Mouse (Mus musculus): Measurements from ENCODE around the gene Wfdc15a. TPM values are rescaled to one million over a fixed set of nuclear protein-coding genes. Genes with fewer than 3 reads are reported as not detected.
"Not testable (repeated sequence)": the region's sequence is repeated elsewhere in the genome, so short reads cannot be mapped to it uniquely, and the experiment has no call there.

Wfdc15a gene
- polyA plus RNA-seq, 1 experiment from 2014 or later, result not detected

DNA sequence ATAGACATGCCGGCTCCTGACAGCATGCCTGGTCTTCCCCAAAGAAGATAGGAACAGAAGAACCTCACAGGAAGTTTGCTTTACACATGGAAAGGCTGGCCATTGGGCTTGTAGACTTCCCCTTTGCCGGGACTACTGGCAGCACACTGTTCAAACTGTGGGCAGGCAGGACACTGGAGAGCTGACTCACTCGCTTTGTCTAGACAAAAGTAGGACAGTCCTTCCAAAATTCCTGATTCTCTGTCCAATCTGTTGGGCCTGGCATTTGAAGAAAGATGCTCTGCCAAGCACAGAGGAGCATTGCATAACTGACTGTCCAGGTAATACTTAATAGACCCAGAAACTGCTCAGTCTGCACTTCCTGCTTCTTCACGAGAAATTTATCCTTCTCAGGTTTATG lies 6.7 kb upstream of the Wfdc15a start:
- Histone ChIP-seq H3K27me3 (ENCODE audit: control insufficient read depth, insufficient read depth, low read length) (no peaks in the 10 kb centered on the region), H3K27ac (replicated peaks; ENCODE audit: low read depth, low read length) (no peak overlapping the region), H3K9me3 (replicated peaks; ENCODE audit: control insufficient read depth, low read length) (no peaks in the 10 kb centered on the region), H3K4me1 (ENCODE audit: control insufficient read depth, insufficient read depth, low read length) (no peaks in the 10 kb centered on the region), H3K9ac (replicated peaks; ENCODE audit: low read length) (no peak overlapping the region), H3K4me3 (ENCODE audit: low read depth, low read length) (no peak overlapping the region), H3K4me2 (ENCODE audit: low read depth, low read length) (no peak overlapping the region), H3K36me3 (replicated peaks; ENCODE audit: control insufficient read depth, insufficient read depth, low read depth, low read length) (no peaks in the 10 kb centered on the region)
- DNase-seq (ENCODE audit: low spot score) (no peak), ATAC-seq (replicated peaks; ENCODE audit: insufficient number of reproducible peaks, low FRiP score, low TSS enrichment, low read depth) (no peak)
- 82% methylated on average over 4 of the region's 4 CpGs for WGBS

DNA sequence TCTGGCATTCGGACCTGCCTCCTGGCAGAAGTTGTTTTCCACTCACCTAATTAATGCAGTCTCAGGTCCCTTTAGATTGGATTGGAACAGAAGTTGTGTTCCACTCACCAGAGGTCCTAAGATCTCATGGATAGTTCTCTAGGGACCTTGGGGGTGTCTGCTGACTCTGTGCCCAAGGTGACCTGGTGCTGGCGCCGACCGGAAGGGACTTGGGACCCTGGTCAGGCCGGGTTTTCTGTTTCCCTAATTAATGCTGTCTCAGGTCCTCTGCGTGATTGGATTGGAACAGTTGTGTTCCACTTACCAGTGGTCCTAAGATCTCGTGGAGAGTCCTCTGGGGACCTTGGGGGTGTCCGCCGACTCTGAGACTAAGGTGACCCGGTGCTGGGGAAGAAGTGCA lies 6.1 kb upstream of the Wfdc15a start:
- not testable (repeated sequence) for ATAC-seq (replicated peaks; ENCODE audit: insufficient number of reproducible peaks, low FRiP score, low TSS enrichment, low read depth); H3K27me3 ChIP-seq (ENCODE audit: control insufficient read depth, insufficient read depth, low read length); H3K9me3 ChIP-seq (replicated peaks; ENCODE audit: control insufficient read depth, low read length); DNase-seq (ENCODE audit: low spot score); H3K36me3 ChIP-seq (replicated peaks; ENCODE audit: control insufficient read depth, insufficient read depth, low read depth, low read length); H3K4me2 ChIP-seq (ENCODE audit: low read depth, low read length); H3K4me1 ChIP-seq (ENCODE audit: control insufficient read depth, insufficient read depth, low read length); H3K4me3 ChIP-seq (ENCODE audit: low read depth, low read length); H3K27ac ChIP-seq (replicated peaks; ENCODE audit: low read depth, low read length); H3K9ac ChIP-seq (replicated peaks; ENCODE audit: low read length)
- WGBS, result 90% methylated on average over 10 of the region's 10 CpGs

DNA sequence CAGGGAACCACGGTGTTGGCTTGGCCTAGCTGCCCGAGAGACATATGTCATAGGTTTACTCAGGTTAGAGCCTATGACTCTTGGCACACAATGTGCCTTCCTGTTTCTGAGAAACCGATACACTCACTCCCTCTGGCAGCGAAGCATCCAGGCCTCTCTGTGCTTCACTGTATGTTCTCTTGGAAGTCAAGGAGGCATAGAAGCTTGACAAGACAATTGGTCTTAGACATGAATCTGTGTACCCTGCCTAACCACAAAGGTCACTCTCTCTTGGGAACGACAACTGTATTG lies 3.3 kb downstream of the Wfdc15a start:
- Histone ChIP-seq H3K4me1 (ENCODE audit: control insufficient read depth, insufficient read depth, low read length) (no peaks in the 10 kb centered on the region), H3K36me3 (replicated peaks; ENCODE audit: control insufficient read depth, insufficient read depth, low read depth, low read length) (no peaks in the 10 kb centered on the region), H3K9me3 (replicated peaks; ENCODE audit: control insufficient read depth, low read length) (no peaks in the 10 kb centered on the region), H3K27me3 (ENCODE audit: control insufficient read depth, insufficient read depth, low read length) (no peaks in the 10 kb centered on the region), H3K4me2 (ENCODE audit: low read depth, low read length) (no peak overlapping the region), H3K27ac (replicated peaks; ENCODE audit: low read depth, low read length) (no peak overlapping the region), H3K4me3 (ENCODE audit: low read depth, low read length) (no peak overlapping the region), H3K9ac (replicated peaks; ENCODE audit: low read length) (no peak overlapping the region)
- 82% methylated on average over 5 of the region's 5 CpGs for WGBS
- DNase-seq (ENCODE audit: low spot score) (no peak), ATAC-seq (replicated peaks; ENCODE audit: insufficient number of reproducible peaks, low FRiP score, low TSS enrichment, low read depth) (no peak)

DNA sequence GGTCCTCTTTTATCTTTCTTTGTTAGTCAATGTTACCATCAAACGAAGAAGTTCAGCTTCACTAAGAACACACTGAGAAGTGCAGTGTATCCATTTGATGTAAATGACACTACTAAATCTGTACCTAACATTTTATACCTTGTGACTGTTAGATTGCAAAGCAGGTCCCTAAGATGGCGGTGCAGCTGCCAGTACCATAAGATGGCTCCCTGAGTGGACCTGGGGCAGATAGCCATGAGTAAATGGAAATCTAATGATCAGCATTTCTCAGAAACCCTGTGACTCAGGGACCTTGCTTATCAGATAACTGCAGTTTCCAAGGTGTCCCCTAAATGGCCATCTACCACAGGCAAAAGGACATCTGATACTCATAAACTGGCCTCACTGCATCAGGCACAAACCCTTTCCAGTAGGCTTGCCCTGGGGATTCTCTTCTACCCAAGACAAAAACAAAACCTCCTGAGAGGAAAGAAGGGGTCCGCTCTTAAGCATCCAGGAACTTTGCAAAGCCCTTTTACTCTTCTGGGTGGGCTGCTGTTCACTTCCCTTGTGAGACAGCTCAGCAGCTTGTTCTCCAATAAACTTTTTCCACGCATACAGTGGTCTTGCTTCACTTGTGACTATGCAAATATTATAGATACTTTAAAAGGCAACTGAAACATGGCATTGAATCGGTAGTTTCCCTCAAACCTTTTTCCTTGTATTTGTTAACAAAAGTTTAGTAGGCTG lies 3.8 kb downstream of the Wfdc15a start:
- Histone ChIP-seq H3K27ac (replicated peaks; ENCODE audit: low read depth, low read length) (no peak overlapping the region), H3K27me3 (ENCODE audit: control insufficient read depth, insufficient read depth, low read length) (no peaks in the 10 kb centered on the region), H3K36me3 (replicated peaks; ENCODE audit: control insufficient read depth, insufficient read depth, low read depth, low read length) (no peaks in the 10 kb centered on the region), H3K9me3 (replicated peaks; ENCODE audit: control insufficient read depth, low read length) (no peaks in the 10 kb centered on the region), H3K4me1 (ENCODE audit: control insufficient read depth, insufficient read depth, low read length) (no peaks in the 10 kb centered on the region), H3K4me3 (ENCODE audit: low read depth, low read length) (no peak overlapping the region), H3K9ac (replicated peaks; ENCODE audit: low read length) (no peak overlapping the region), H3K4me2 (ENCODE audit: low read depth, low read length) (no peak overlapping the region)
- 82% methylated on average over 5 of the region's 5 CpGs for WGBS
- no peak for ATAC-seq (replicated peaks; ENCODE audit: insufficient number of reproducible peaks, low FRiP score, low TSS enrichment, low read depth)
- DNase-seq (ENCODE audit: low spot score), result no peak

DNA sequence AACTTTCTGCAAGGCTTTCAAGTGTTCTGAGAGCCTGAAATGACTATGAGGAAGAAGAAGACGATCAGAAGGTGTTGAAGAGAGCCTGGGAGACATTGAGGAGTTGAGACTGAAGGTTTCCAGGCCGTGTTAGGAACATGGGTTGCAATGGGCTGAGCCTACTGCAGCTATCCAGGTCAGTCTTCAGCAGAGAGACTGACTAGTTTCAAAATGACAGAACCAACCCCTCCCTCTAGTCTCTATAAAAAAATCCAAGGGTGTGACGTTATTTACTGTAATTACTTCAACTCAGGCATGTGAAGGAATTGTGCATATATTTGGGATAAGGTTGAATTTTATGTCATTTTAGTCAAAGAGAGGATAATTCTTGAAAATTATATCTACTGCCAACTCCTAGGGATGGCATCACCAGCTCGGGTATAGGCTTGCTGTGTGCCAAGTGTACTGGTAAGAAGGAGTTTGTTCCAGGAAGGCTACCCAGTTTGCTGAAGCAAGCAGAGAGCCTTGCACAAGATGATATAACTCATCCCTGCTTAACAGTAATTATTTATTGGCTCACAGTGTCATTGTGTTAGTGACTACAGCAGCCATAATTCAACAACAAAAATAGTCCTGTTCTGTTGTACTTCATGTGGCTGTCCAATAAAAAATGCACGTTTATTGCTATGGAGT lies 4.8 kb downstream of the Wfdc15a start:
- ATAC-seq (replicated peaks; ENCODE audit: insufficient number of reproducible peaks, low FRiP score, low TSS enrichment, low read depth), result no peak
- H3K27ac ChIP-seq (replicated peaks; ENCODE audit: low read depth, low read length), result no peak overlapping the region
- H3K4me1 ChIP-seq (ENCODE audit: control insufficient read depth, insufficient read depth, low read length), result no peaks in the 10 kb centered on the region
- H3K36me3 ChIP-seq (replicated peaks; ENCODE audit: control insufficient read depth, insufficient read depth, low read depth, low read length), result no peaks in the 10 kb centered on the region
- no peaks in the 10 kb centered on the region for H3K9me3 ChIP-seq (replicated peaks; ENCODE audit: control insufficient read depth, low read length)
- DNase-seq (ENCODE audit: low spot score), result no peak
- WGBS, result 84% methylated on average over 5 of the region's 5 CpGs
- no peak overlapping the region for H3K4me2 ChIP-seq (ENCODE audit: low read depth, low read length)
- no peaks in the 10 kb centered on the region for H3K27me3 ChIP-seq (ENCODE audit: control insufficient read depth, insufficient read depth, low read length)
- no peak overlapping the region for H3K4me3 ChIP-seq (ENCODE audit: low read depth, low read length)
- no peak overlapping the region for H3K9ac ChIP-seq (replicated peaks; ENCODE audit: low read length)

DNA sequence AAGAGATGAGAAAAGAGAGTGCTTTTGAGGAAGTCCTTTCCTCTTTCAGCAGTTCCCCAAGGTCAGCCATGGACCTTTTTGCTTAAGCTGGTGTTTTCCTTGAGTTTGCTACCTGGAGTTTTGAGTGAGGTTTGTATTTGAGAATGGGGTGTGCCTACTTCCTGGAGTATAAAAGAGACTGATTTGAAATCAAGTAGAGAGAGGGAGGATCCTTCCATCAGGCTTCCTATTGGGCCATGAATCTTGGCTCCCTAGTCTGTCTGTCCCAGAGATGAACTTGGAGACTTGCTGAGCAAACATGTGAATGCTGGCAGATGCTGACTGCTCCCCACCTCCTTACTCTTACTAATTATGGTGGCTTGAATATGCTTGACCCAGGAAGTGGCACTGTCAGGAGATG lies 7.7 kb downstream of the Wfdc15a start:
- Histone ChIP-seq H3K4me1 (ENCODE audit: control insufficient read depth, insufficient read depth, low read length) (no peaks in the 10 kb centered on the region), H3K27me3 (ENCODE audit: control insufficient read depth, insufficient read depth, low read length) (no peaks in the 10 kb centered on the region)
- ATAC-seq (replicated peaks; ENCODE audit: insufficient number of reproducible peaks, low FRiP score, low TSS enrichment, low read depth), result no peak

DNA sequence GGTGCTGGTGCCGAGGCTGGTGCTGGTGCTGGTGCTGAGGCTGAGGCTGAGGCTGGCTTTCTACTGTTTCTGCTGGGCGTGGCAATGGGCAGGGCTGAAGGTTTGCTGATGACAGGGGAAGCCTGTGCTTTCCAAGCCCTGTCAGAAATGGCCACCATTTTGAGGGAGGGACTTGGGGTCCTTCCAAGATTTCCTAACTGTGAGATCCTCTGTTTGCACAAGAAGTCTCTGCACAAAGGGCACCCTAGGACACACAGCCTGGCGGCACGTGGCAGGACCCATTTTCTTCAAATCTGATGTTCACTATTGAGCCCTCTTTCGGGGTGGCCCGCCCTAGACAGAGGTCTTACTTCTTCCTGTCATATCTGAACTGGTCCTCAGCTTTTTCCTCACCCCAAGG lies 9.4 kb downstream of the Wfdc15a start, which contains the start of gene Wfdc12:
TSS of gene Wfdc12 (minus strand) at position 33 of the 400 bp plus-strand sequence.
- Histone ChIP-seq H3K9ac (replicated peaks; ENCODE audit: low read length) (no peak within 1 kb of the TSS), H3K9me3 (replicated peaks; ENCODE audit: control insufficient read depth, low read length) (no peaks in the 10 kb centered on the region), H3K36me3 (replicated peaks; ENCODE audit: control insufficient read depth, insufficient read depth, low read depth, low read length) (no peaks in the 10 kb centered on the region), H3K27me3 (ENCODE audit: control insufficient read depth, insufficient read depth, low read length) (no peaks in the 10 kb centered on the region), H3K4me2 (ENCODE audit: low read depth, low read length) (no peak within 1 kb of the TSS), H3K27ac (replicated peaks; ENCODE audit: low read depth, low read length) (no peak within 1 kb of the TSS), H3K4me1 (ENCODE audit: control insufficient read depth, insufficient read depth, low read length) (no peaks in the 10 kb centered on the region), H3K4me3 (ENCODE audit: low read depth, low read length) (no peak within 1 kb of the TSS)
- no peak for ATAC-seq (replicated peaks; ENCODE audit: insufficient number of reproducible peaks, low FRiP score, low TSS enrichment, low read depth)
- no peak for DNase-seq (ENCODE audit: low spot score)
- WGBS, result 86% methylated on average over 6 of the region's 6 CpGs

More for the DNA sequence above, 7.7 kb downstream of the Wfdc15a start:
- DNase-seq (ENCODE audit: low spot score), result no peak
- Histone ChIP-seq H3K9me3 (replicated peaks; ENCODE audit: control insufficient read depth, low read length) (no peaks in the 10 kb centered on the region), H3K36me3 (replicated peaks; ENCODE audit: control insufficient read depth, insufficient read depth, low read depth, low read length) (no peaks in the 10 kb centered on the region), H3K4me2 (ENCODE audit: low read depth, low read length) (no peak overlapping the region), H3K9ac (replicated peaks; ENCODE audit: low read length) (no peak overlapping the region), H3K27ac (replicated peaks; ENCODE audit: low read depth, low read length) (no peak overlapping the region), H3K4me3 (ENCODE audit: low read depth, low read length) (no peak overlapping the region)

DNA sequence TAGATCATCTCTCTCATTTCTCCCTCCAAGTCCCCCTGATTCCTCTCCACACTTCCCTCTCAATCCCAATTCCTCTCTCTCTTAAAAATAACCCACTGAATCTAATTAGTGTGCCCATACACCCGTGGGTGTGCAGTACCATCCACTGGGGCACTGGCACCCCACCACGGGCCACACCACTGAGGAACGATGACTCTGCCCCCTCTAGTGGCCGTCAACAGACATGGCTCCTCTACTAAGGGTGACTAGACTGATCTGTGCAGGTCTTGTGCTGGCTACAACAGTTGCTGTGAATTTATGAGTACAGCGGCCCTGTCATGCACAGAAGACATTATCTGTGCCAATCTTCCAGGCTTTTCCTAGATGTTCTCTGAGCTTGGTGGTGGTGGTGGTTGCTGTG lies 11.2 kb downstream of the Wfdc15a start:
- ATAC-seq (replicated peaks; ENCODE audit: insufficient number of reproducible peaks, low FRiP score, low TSS enrichment, low read depth) (no peak), DNase-seq (ENCODE audit: low spot score) (peak; percentile 10)
- H3K9me3 ChIP-seq (replicated peaks; ENCODE audit: control insufficient read depth, low read length), result no peaks in the 10 kb centered on the region
- WGBS, result 27% methylated on average over 5 of the region's 5 CpGs
- no peaks in the 10 kb centered on the region for H3K27me3 ChIP-seq (ENCODE audit: control insufficient read depth, insufficient read depth, low read length)
- H3K4me2 ChIP-seq (ENCODE audit: low read depth, low read length), result no peak overlapping the region
- H3K36me3 ChIP-seq (replicated peaks; ENCODE audit: control insufficient read depth, insufficient read depth, low read depth, low read length), result no peaks in the 10 kb centered on the region
- H3K4me3 ChIP-seq (ENCODE audit: low read depth, low read length), result no peak overlapping the region
- H3K27ac ChIP-seq (replicated peaks; ENCODE audit: low read depth, low read length), result no peak overlapping the region
- no peaks in the 10 kb centered on the region for H3K4me1 ChIP-seq (ENCODE audit: control insufficient read depth, insufficient read depth, low read length)
- no peak overlapping the region for H3K9ac ChIP-seq (replicated peaks; ENCODE audit: low read length)
